8 mouse cellular contexts compared by ENCODE assay signal in the genomic region with DNA sequence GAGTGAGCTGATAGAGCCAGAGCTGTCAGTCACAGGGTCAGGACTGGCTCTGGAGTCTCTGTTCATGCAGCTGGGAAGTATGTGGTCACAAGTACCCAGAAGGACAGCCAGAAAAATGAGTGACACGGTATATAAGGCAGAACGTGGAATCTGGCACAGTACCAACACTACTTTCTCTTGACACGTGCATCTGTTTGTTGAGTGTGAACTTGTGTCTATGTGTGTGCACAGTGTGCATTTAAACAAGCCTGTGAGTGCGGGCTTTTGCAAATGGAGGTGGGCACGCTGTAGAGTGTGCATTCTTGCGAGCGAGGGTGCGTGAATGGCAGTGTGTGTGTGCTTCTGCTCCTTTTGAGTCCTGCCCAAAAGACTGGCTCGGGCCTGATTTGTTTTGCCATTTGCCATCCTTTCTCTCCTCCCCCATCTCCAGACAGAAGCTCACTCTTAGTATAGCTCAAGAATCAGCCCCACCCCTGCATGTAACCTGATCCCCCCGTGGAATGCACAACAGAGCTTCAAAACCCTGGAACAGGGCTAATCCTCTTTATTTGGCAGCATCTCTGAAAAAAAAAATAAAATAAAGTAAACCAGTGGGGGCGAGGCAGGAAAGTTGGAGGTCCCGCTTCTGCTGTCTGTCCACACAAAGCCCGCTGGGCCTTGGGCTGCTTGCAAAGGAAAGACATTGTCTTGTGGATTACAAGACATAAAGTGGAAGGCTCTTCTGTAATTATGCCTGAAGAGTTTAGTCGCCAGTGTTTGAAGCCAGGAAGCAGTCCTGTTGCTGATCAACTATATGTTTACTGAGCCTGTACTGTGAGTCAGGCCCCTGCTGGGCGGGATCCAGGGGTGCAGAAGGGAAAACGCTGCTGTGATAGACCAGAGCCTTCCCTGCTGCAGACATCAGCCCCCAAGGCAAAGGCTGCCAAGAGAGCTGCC. TPM values are rescaled to one million over a fixed set of nuclear protein-coding genes. Genes with fewer than 3 reads are reported as not detected.
DNase-seq lines count a peak whose midpoint lies in the region; ATAC-seq lines count a peak whose summit lies in the region.

No protein-coding gene starts in this region.

- H3K4me3 ChIP-seq in intestine, embryonic 14.5 days (ENCODE audit: low read depth, low read length), result no peak overlapping the region

- DNase-seq in adrenal gland, postnatal 10 days, result peak; percentile 40
- DNase-seq in adrenal gland, adult (ENCODE audit: inconsistent age in 2 of 2, low spot score in 1 of 2), result no peak
- peak; percentile 2 for DNase-seq in right cerebral cortex, postnatal 4 days
- no peak for DNase-seq in right cerebral cortex, postnatal 25 days
- DNase-seq in intestine, embryonic 14.5 days (ENCODE audit: low spot score), result peak; percentile 74
- peak; percentile 67 for DNase-seq in neural tube, embryonic 10.5 days (ENCODE audit: extremely low spot score, low spot score)
- no peak for DNase-seq in frontal cortex, postnatal 25 days (ENCODE audit: low spot score in 2 of 2)

- 0 out of 2 replicates have a peak overlapping the region, but pooled peaks have one; percentile 0 for H3K9ac ChIP-seq in intestine, embryonic 14.5 days (ENCODE audit: low read length)

- whole genome bisulfite sequencing in intestine, embryonic 14.5 days, result 9% methylated on average over 16 of the region's 16 CpGs

- H3K4me1 ChIP-seq in intestine, embryonic 14.5 days (replicated peaks; ENCODE audit: control insufficient read depth, insufficient read depth, low read length), result peaks cover 26% of the 10 kb centered on the region

- peak overlapping the region; percentile 18 for H3K4me2 ChIP-seq in intestine, embryonic 14.5 days (ENCODE audit: low read length)

- ATAC-seq in intestine, embryonic 14.5 days (replicated peaks; ENCODE audit: low FRiP score, low TSS enrichment, low read depth), result peak; percentile 86
- ATAC-seq in monocyte, adult 5-6 weeks (replicated peaks; ENCODE audit: insufficient number of reproducible peaks, low FRiP score, low TSS enrichment, poor library complexity, severe bottlenecking), result no peak

- no peaks in the 10 kb centered on the region for H3K27me3 ChIP-seq in intestine, embryonic 14.5 days (replicated peaks; ENCODE audit: control insufficient read depth, insufficient read depth, low read length)

- peak overlapping the region; percentile 90 for H3K27ac ChIP-seq in intestine, embryonic 14.5 days (ENCODE audit: low read depth)

- no peaks in the 10 kb centered on the region for H3K9me3 ChIP-seq in intestine, embryonic 14.5 days (ENCODE audit: control insufficient read depth, low read length)

- H3K36me3 ChIP-seq in intestine, embryonic 14.5 days (ENCODE audit: control insufficient read depth, insufficient read depth, low read length), result no peaks in the 10 kb centered on the region

RNA-seq across cellular contexts. Expression of a gene that starts 28.5 kb away (rescaled TPM):
- total RNA-seq in adrenal gland, postnatal 10 days (2021), result 10 to 100 TPM; 36.5 to 38.5 TPM
- 25.7 and 26.7 TPM in 2 replicates for polyA plus RNA-seq in intestine, embryonic 14.5 days (2014; fragmentation: Nextera tagmentation; extraction: Ambion mirVana)
- 6.3 to 8.1 TPM (median 6.5 TPM) in 3 replicates for total RNA-seq in monocyte, adult 5-6 weeks (2017)

Comparison
In these comparisons a context has a peak if more than half of its experiments do, and no peak if none do; other contexts are left out.
1. DNase-seq: peak in adrenal gland, postnatal 10 days (single experiment), right cerebral cortex, postnatal 4 days (single experiment), intestine, embryonic 14.5 days (single experiment) and neural tube, embryonic 10.5 days (single experiment); none in adrenal gland, adult (0 of 2), right cerebral cortex, postnatal 25 days (single experiment) and frontal cortex, postnatal 25 days (0 of 2).